Mouse (Mus musculus) retina, embryonic 14.5 days (tissue): ENCODE measurements at regions not wholly inside any gene's neighbourhood (a gene's known extent, or its start where the extent isn't known, plus 50 kb on each side); places are given as distances from the start of the nearest gene placed in this dataset.

ENCODE experiments used
- DNase-seq: peaks from one replicate; pipeline ENCODE4 v3.0.0-alpha.2; 2015; ENCODE audit warnings: low spot score

- DNase-seq, result no peak
These were observed 363.1 kb downstream of the Nr2f2 start for GRCm38 (mm10) chr7:70003200-70003986.

DNA sequence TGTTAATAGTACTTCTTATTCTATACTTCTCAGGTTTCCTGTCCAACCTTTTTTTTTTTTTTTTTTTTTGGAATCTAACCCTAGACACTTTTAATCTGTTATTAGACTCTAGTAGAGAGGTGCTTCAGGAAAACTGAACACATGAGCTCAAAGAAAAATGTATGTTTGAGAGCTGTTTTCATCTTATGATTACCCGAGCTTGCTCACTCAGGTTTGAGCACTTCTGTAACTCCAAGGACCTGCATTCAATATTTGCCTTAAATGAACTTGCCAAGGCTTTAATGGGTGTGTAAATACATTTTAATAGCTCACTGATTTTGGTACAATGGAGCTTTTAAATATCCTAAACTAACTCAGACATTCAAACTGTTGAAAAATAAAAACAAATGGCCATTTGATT is 367.8 kb downstream of the Nr2f2 start:
- no peak for DNase-seq

DNA sequence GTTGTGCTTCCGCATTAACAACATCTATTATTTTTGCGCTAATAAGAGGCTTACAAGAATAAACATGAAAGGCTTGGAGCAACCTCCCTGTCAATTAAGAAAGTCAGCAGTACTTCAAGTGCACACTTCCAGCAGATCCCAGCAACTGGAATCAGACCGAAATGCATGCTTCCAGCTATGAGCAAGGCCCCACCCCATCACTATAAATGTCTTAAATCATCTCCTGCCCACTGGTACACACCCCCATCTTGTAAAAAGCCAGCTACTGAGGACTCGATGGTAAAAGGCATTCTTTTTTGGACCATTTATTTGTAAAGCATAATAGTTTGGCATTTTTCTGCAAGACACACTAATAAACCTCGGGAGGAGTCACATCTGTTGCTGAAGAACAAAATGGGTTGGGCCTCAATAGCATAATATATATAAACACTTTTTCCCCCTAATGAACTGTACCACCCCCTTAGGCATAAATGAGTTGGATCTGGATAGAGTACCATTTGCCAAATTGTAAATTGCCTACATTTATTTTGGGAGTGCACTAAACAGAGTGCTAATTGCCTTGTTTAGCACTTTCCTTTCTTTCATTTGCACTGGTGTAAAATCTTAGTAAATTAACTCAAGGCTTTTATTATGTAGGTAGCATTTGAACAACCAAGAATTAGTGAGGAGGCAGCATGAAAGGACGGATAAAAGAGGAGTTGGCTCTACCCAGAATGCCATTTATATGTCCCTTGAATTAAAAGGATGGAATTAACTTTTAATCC is 371.8 kb downstream of the Nr2f2 start:
- DNase-seq, result no peak

- peak; percentile 52 for DNase-seq
These were observed 373.9 kb downstream of the Nr2f2 start for GRCm38 (mm10) chr7:69992383-69993327.

DNA sequence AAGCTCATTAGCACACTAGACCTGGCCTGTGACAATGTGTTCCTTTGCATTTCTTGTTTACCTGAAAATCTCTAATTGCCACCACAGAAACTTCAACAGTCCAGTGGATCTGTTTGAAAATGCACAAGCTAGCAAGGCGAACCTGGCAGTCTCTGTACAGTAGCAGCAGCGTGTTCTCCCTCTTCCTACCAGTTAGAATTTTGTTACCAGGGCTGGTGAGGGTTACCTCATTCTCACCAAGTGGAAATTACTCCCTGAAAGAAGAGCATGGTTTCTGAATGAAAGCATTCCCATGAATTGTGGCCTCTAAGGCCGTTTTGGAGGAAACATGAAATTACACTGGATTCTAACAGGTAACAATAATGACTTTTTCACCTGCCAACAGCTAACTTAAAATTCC is 374.6 kb downstream of the Nr2f2 start:
- no peak for DNase-seq

DNA sequence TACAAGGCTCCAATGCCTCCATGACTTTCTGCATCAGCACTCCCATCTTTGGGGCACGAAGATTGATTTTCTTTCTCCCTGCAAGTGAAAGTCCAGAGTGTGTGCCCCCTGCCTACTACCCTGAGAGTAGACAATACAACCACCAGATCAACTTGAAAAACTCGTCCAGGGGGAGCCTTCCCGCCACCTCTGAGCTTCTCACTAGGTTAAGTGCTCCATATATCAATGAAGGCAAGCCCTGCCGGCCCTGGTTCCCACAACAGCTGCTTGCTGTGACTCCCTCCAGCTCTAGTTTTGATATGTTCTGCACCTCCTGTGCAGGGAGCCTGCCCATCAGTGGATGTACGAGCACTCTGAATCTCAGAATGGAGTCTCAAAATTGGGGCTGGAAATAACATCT is 377.8 kb downstream of the Nr2f2 start:
- no peak for DNase-seq

- DNase-seq, result no peak
These were observed 385.2 kb downstream of the Nr2f2 start for GRCm38 (mm10) chr7:69981301-69981700.

DNA sequence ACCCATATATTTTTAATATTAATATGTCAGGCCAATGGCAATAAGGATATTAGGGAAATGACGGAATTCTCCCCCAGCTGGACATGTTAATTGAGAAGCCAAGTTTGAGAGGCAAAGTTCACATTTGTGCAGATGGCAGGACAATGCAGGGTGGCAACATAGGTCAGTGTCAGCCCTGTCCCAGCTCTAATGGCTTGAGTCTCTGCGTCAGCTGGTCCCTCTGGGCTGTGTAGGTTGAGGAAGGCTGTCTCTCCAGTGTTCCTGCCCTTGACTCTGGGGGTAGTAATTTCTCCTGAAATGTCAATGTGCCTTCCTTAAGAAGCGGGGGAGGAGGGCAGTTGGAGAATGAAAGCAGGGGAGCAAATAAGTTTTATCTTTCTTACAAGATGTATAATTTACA is 390.2 kb downstream of the Nr2f2 start:
- DNase-seq, result peak; percentile 27

DNA sequence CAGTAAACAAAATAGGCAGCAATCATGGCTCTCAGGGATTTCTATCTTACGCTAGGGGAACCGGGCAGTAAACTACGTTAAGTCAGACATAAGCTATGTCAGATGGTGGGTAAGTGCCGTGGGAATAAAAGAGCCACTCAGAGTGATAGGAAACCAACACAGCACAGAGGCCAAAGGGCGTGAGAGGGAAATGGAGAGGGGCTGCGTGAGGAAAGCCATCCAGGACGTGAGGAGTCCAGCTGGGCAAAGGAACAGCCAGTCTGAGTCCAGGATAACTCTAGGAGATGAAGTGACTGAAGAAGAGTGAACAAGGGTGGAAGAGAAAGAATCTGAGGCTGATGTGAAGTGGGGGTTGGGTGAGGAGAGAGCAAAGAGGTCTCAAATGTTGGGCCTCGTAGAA is 402.5 kb downstream of the Nr2f2 start:
- no peak for DNase-seq

DNA sequence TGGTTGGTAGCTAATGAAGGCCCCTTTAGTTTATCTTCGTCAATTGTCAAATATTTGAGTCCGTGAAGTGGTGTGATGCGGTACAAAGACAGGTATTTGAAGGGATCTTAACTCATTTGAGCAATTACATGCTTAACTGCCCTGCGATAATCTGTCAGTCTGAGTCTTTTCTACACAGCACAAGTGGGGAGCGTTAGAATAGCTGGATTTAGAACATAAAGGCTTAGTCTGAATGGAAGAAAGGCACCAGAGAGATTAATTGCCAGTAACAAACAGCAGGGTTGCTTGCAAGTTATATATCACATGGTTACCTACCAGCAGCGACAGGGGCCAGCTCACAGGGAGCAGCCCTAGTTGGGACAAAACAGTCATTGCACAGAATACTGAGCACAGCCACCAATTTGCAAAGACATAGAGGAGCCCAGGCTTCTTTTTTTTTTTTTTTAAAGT is 416.3 kb downstream of the Nr2f2 start:
- DNase-seq, result peak; percentile 66

DNA sequence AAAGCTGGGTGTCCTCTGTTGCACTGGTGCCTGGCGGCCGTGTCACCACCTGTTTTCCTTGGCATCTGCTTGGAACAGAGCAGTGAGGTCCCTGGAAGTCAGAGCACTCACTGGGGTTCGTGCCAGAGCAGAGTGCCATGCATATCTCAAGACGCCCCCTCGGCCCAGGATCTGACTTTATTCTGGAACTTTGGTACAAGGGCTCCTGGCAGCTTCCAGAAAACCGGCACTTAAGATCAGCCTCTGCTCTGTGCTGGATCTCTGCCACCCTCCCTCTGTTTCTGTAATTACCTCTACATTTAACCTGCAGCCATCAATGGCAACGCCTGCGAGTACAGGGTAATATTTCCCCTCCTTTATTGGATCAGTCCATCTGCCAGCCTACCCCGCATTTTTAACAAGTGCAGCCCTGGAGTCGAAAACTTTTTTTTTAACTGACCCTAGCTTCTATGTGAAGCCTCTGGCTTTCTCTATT is 416.9 kb downstream of the Nr2f2 start:
- peak; percentile 34 for DNase-seq

GRCm38 (mm10) chr7:69946396-69946795 is 420.1 kb downstream of the Nr2f2 start:
- no peak for DNase-seq

GRCm38 (mm10) chr7:69941881-69942280 is 424.7 kb downstream of the Nr2f2 start:
- no peak for DNase-seq

GRCm38 (mm10) chr7:69925261-69925660 is 441.3 kb downstream of the Nr2f2 start:
- no peak for DNase-seq

- no peak for DNase-seq
These were observed 442.0 kb downstream of the Nr2f2 start for GRCm38 (mm10) chr7:69924551-69924950.

DNA sequence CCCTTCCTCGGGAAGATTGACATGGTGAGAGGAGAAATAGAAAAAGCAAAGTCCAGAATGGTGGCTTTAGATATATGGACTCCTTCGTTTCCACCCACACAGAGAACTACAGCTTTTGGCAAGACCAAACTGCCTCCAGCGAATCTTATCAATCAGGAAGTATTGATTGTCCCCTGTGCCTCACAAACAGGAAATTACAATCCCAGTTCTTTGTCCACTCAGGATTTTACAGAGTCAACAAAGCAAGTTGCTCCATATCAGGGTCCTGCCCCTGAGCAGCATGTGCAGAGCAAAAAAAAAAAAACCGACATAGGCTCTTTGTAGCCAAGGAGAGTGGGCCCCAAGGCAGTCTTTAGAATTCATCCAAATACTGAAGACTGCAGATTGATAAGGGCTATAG is 454.8 kb downstream of the Nr2f2 start:
- no peak for DNase-seq

GRCm38 (mm10) chr7:69890503-69891061 is 476.0 kb downstream of the Nr2f2 start:
- no peak for DNase-seq

GRCm38 (mm10) chr7:69888251-69888650 is 478.3 kb downstream of the Nr2f2 start:
- peak; percentile 51 for DNase-seq

- DNase-seq, result no peak
These were observed 489.5 kb downstream of the Nr2f2 start for GRCm38 (mm10) chr7:69877031-69877430.

GRCm38 (mm10) chr7:69865801-69866200 is 500.7 kb downstream of the Nr2f2 start:
- no peak for DNase-seq

DNA sequence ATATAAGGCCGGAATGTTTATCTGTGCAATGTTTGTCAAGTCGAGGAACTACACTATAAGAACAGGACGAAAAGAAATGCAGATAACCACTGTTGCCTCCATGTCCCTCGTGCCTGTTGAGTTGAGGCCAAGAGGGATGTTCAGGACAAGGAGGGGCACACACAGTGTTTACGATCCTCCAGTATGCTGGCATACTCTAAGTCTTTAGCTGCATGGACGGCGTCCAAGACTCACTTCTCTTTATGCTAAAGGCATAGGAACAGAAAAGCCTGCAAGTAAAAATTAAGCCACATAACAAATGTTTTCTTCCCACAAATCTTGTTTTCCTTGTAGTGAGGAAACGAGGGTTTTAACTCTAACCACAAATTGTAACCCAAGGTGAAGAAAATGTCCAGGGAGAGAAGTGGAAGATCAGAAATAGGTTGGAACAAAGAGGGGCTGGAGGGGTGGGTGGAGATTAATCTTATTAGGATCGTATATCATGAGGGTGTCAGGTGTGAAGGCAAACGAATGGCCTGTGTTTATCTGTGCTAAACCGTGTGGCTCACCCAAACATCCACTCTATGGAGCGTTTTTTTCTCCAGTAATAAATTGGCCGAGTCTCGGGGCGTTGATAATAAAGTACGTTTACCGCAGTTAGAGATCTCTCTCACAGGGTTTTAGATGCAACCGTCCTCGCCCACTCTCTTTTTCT is 521.8 kb downstream of the Nr2f2 start:
- no peak for DNase-seq
